In genomic region chr3:102249401-102249991, GRCm38 (mm10) we compare ENCODE assay signal across 7 mouse cellular contexts. TPM values are rescaled to one million over a fixed set of nuclear protein-coding genes. Genes with fewer than 3 reads are reported as not detected.
DNase-seq lines count a peak whose midpoint lies in the region; ATAC-seq and TF ChIP-seq lines count a peak whose summit lies in the region.

No protein-coding gene starts in this region.

- POLR2A ChIA-PET in Patski (lab: Charles Lee) = interaction anchor here (0.9 kb wide), 1 partner anchor 307 kb away, joined by 3 read pairs; no protein-coding TSS in a partner anchor

- intact Hi-C loops in left cerebral cortex, postnatal 4 days (cut with DNase I) = loop anchor here (10.0 kb wide), 1 partner anchor 365 kb away; no protein-coding TSS in a partner anchor

- no peak overlapping the region for H3K4me2 ChIP-seq in forebrain, postnatal 0 days (ENCODE audit: low read depth)
- no peak overlapping the region for H3K4me2 ChIP-seq in neural tube, embryonic 12.5 days (replicated peaks)

- TF ChIP-seq CTCF in Patski (IDR thresholded peaks at IDR 0.05) = peak; percentile 98
- peak; percentile 83 for TF ChIP-seq CTCF in brain, embryonic 14.5 days (IDR thresholded peaks at IDR 0.05; ENCODE audit: borderline replicate concordance, extremely low read depth, insufficient read depth, insufficient read length)
- peak; percentile 96 for TF ChIP-seq CTCF in forebrain, postnatal 0 days (IDR thresholded peaks at IDR 0.05; ENCODE audit: low read depth)
- peak; percentile 85 for TF ChIP-seq CTCF in kidney, adult 2 months (conservative IDR thresholded peaks at IDR 0.05; ENCODE audit: insufficient read depth, insufficient read length, low read depth, low read length)

- H3K9me3 ChIP-seq in forebrain, postnatal 0 days (ENCODE audit: low read length) = no peaks in the 10 kb centered on the region
- H3K9me3 ChIP-seq in neural tube, embryonic 12.5 days = no peaks in the 10 kb centered on the region

- TF ChIP-seq POLR2A in brain, embryonic 14.5 days (IDR thresholded peaks at IDR 0.05; ENCODE audit: borderline replicate concordance, extremely low read depth, insufficient read depth, insufficient read length, poor library complexity, severe bottlenecking) = no peak
- TF ChIP-seq POLR2A in kidney, adult 2 months (IDR thresholded peaks at IDR 0.05; ENCODE audit: low read depth, low read length) = no peak

- H3K27ac ChIP-seq in forebrain, postnatal 0 days (ENCODE audit: low read depth, low read length) = no peak overlapping the region
- no peak overlapping the region for H3K27ac ChIP-seq in kidney, adult 2 months (ENCODE audit: insufficient read depth, low read depth, low read length)
- H3K27ac ChIP-seq in neural tube, embryonic 12.5 days = no peak overlapping the region

- no peaks in the 10 kb centered on the region for H3K27me3 ChIP-seq in Patski
- no peaks in the 10 kb centered on the region for H3K27me3 ChIP-seq in forebrain, postnatal 0 days (ENCODE audit: insufficient read depth, low read length)
- H3K27me3 ChIP-seq in kidney, adult 2 months (replicated peaks; ENCODE audit: control insufficient read depth, insufficient read depth, low read length) = no peaks in the 10 kb centered on the region
- no peaks in the 10 kb centered on the region for H3K27me3 ChIP-seq in neural tube, embryonic 12.5 days (replicated peaks)

- no peak overlapping the region for H3K4me3 ChIP-seq in forebrain, postnatal 0 days (ENCODE audit: low read depth, low read length)
- no peak overlapping the region for H3K4me3 ChIP-seq in kidney, adult 2 months (ENCODE audit: insufficient read depth, low read depth, low read length)
- no peak overlapping the region for H3K4me3 ChIP-seq in neural tube, embryonic 12.5 days

- no peak for DNase-seq in Patski (ENCODE audit: low read depth, low spot score)
- DNase-seq in brain, embryonic 14.5 days (ENCODE audit: low read depth) = peak; percentile 85
- DNase-seq in forebrain, postnatal 0 days = peak; percentile 89
- DNase-seq in kidney, adult 2 months = peak; percentile 60
- DNase-seq in left cerebral cortex, postnatal 4 days = peak; percentile 58
- DNase-seq in urinary bladder, postnatal 36 days (ENCODE audit: low spot score in 2 of 2) = peak; percentile 40 to 62

- H3K9ac ChIP-seq in forebrain, postnatal 0 days = no peak overlapping the region
- H3K9ac ChIP-seq in neural tube, embryonic 12.5 days = no peak overlapping the region

- H3K36me3 ChIP-seq in forebrain, postnatal 0 days (ENCODE audit: insufficient read depth) = no peaks in the 10 kb centered on the region
- no peaks in the 10 kb centered on the region for H3K36me3 ChIP-seq in kidney, adult 2 months (ENCODE audit: control insufficient read depth, insufficient read depth, low read length)
- H3K36me3 ChIP-seq in neural tube, embryonic 12.5 days = no peaks in the 10 kb centered on the region

- no peaks in the 10 kb centered on the region for H3K4me1 ChIP-seq in forebrain, postnatal 0 days (ENCODE audit: insufficient read depth)
- no peaks in the 10 kb centered on the region for H3K4me1 ChIP-seq in kidney, adult 2 months (ENCODE audit: control insufficient read depth, insufficient read depth, low read length)
- H3K4me1 ChIP-seq in neural tube, embryonic 12.5 days = no peaks in the 10 kb centered on the region

- CTCF ChIA-PET in Patski (lab: Charles Lee) = interaction anchor here (0.7 to 3.5 kb wide), 27 partner anchors 12 to 572 kb away, joined by 3 to 21 read pairs (median 4); partner anchors contain the start of gene Tspan2

- no peak for ATAC-seq in Patski
- peak; percentile 86 for ATAC-seq in forebrain, postnatal 0 days
- peak; percentile 29; the same call in 1 of the 2 replicates for ATAC-seq in neural tube, embryonic 12.5 days (ENCODE audit: low FRiP score, low read depth)

- WGBS in forebrain, postnatal 0 days = 57% methylated on average over 9 of the region's 9 CpGs
- 49% methylated on average over 9 of the region's 9 CpGs for WGBS in kidney, adult 2 months
- 60% methylated on average over 9 of the region's 9 CpGs for WGBS in neural tube, embryonic 12.5 days

- in situ Hi-C loops in Patski (cut with MboI; ENCODE audit: low pct_unique_long_range_greater_than_20kb) = loop anchor here (10.0 kb wide), 1 partner anchor 345 kb away; no protein-coding TSS in a partner anchor

RNA-seq across cellular contexts. Expression of gene Vangl1, which starts 45.0 kb away (rescaled TPM):
- polyA plus RNA-seq in Patski (2021) = 43.6 TPM
- polyA plus RNA-seq in brain, embryonic 14.5 days (2012; rRNA removed) = 10.0 and 15.0 TPM in 2 replicates
- total RNA-seq in forebrain, postnatal 0 days (2014; rRNA removed) = 6.5 TPM in 2 replicates
- 3.5 and 5.7 TPM in 2 replicates for polyA plus RNA-seq in forebrain, postnatal 0 days (2015; fragmentation: Nextera tagmentation; extraction: Ambion mirVana)
- polyA plus RNA-seq in kidney, adult 2 months (2012; rRNA removed) = 31.1 and 34.6 TPM in 2 replicates
- total RNA-seq in left cerebral cortex, postnatal 4 days (2021) = 10 to 100 TPM; 10.4 to 12.8 TPM
- polyA plus RNA-seq in neural tube, embryonic 12.5 days (2016; fragmentation: Nextera tagmentation; extraction: Ambion mirVana) = 12.3 and 14.9 TPM in 2 replicates
